Mouse (Mus musculus) hindbrain, embryonic 13.5 days (tissue): ENCODE results near the gene Col6a5. TPM values are rescaled to one million over a fixed set of nuclear protein-coding genes. Genes with fewer than 3 reads are reported as not detected.
"Not testable (repeated sequence)": the region's sequence is repeated elsewhere in the genome, so short reads cannot be mapped to it uniquely, and the experiment has no call there.

Experiments
- ATAC-seq: fragments of 200-750 bp; cut with Nextera tagmentation; 2 replicates; pipeline ENCODE4 v1.8.0; 2017; ENCODE audit warnings: moderate TSS enrichment; ENCODE audit not compliant: low FRiP score
- H3K27ac ChIP-seq: fragments of 300-500 bp; sonication (generic); 2 replicates; pipeline ENCODE4 v1.5.1; 2015; ENCODE audit warnings: inconsistent platforms, mild to moderate bottlenecking, moderate library complexity
- H3K27me3 ChIP-seq: fragments of 300-500 bp; sonication (generic); 2 replicates; pipeline ENCODE4 v1.6.1; 2015; ENCODE audit warnings: mild to moderate bottlenecking, inconsistent platforms
- H3K36me3 ChIP-seq: fragments of 300-500 bp; sonication (generic); 2 replicates; pipeline ENCODE4 v1.6.1; 2015; ENCODE audit warnings: mild to moderate bottlenecking, inconsistent platforms
- H3K4me1 ChIP-seq: fragments of 300-500 bp; sonication (generic); replicated peaks from 2 replicates; pipeline ENCODE4 v1.6.1; 2015; ENCODE audit warnings: inconsistent platforms
- H3K4me2 ChIP-seq: fragments of 300-500 bp; sonication (generic); 2 replicates; pipeline ENCODE4 v1.6.1; 2015; ENCODE audit warnings: inconsistent platforms, mild to moderate bottlenecking, moderate library complexity
- H3K4me3 ChIP-seq: fragments of 300-500 bp; sonication (generic); 2 replicates; pipeline ENCODE4 v1.5.1; 2015; ENCODE audit warnings: mild to moderate bottlenecking, inconsistent platforms
- H3K9ac ChIP-seq: fragments of 300-500 bp; sonication (generic); 2 replicates; pipeline ENCODE4 v1.6.1; 2015; ENCODE audit warnings: mild to moderate bottlenecking, inconsistent platforms
- H3K9me3 ChIP-seq: fragments of 300-500 bp; sonication (generic); 2 replicates; pipeline ENCODE4 v1.6.1; 2016; ENCODE audit warnings: inconsistent platforms
- WGBS: fragments of 180-500 bp; shearing (Covaris S2); methylation state at CpG from one replicate; pipeline ENCODE4 v1.1.7; 2015; 5-methylcytosine and 5-hydroxymethylcytosine counted together
- polyA plus RNA-seq: library from polyadenylated mRNA; unstranded; fragments of >200 nt; fragmentation: Nextera tagmentation; extraction: Ambion mirVana; gene quantifications from 2 replicates; pipeline ENCODE4 v1.2.1, GENCODE M21; 2015

Gene Col6a5
- polyA plus RNA-seq, 1 experiment from 2014 or later, result not detected

DNA sequence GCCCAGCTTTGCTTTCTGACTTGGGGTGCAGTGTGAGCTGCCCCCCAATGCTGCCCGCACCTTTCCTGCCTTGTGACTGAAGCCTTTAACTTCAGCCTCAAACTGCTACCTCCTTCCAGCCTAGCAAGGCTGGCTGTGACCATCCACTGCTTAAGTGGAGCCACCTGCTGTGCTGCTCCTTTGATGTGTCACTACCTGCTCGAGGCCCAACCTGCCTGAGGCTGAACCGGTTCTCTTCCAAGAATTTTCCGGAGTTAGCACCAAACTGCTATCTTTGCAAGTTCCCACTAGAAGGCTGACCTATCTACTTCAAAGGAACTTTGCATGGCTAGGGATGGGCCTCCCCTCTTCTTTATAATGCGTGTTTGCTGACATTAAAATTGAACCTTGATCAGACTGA is 119.1 kb downstream of the Col6a5 start:
- H3K27me3 ChIP-seq, H3K36me3 ChIP-seq, H3K9me3 ChIP-seq, H3K4me3 ChIP-seq, H3K4me2 ChIP-seq, H3K9ac ChIP-seq, H3K27ac ChIP-seq, H3K4me1 ChIP-seq, ATAC-seq: not testable (repeated sequence)
- WGBS, result 64% methylated on average over 5 of the region's 5 CpGs

DNA sequence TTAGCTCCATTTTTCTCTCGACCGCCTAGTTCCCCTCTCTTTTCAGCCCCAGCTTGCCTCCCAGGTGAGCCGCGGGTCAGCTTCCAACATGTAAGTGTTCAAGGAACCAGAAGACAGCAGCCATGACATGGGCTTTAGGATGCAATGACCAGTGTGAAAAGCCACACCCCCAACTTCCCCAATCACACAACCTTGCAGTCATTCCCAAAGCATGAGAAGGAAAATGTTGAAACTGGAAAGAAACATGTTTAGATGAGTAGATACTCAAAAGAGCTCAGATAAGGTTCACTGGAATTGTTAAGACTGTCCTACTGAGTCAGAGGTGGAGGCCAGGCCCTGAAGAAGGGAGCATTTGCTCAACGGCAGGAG is 121.3 kb downstream of the Col6a5 start:
- 84% methylated on average over 5 of the region's 5 CpGs for WGBS
- H3K27ac ChIP-seq, result no peak overlapping the region
- no peak for ATAC-seq
- H3K27me3 ChIP-seq, result no peaks in the 10 kb centered on the region
- H3K4me1 ChIP-seq, result no peaks in the 10 kb centered on the region
- H3K9ac ChIP-seq, result no peak overlapping the region
- no peaks in the 10 kb centered on the region for H3K9me3 ChIP-seq
- no peak overlapping the region for H3K4me3 ChIP-seq
- no peaks in the 10 kb centered on the region for H3K36me3 ChIP-seq
- H3K4me2 ChIP-seq, result no peak overlapping the region

DNA sequence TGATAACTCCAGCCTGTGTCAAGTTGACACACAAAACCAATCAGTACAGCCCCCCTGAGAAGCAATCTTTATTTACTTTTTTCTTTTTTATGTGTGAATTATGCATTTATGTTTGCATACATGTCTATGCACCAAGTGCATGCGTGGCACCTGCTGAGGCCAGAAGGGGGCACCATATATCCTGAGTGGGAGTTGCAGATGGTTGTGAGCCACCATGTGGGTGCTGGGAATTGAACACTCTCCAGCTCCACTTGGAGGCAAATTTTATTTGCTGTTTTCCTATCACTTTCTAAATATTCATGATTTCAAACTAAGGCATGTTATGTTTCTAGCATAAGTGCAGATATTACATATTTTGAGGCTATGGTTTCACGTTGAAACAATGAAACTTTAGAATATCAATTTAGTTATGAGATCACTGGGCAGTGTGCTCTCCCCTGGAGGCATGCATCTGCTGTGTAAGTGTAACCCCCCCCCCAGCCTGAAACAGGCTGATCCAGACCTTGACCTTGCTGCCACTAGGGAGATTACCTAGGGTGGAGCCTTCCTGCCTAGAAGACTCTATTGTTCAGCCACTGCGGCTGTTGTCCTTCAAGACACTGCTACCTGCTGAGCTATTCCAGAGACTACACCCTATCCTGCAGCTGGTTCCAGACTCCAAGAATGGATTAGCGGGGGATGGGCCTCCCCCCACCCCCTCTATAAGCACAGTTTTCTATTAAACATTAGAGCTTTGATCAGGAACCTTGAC is 121.9 kb downstream of the Col6a5 start:
- no peaks in the 10 kb centered on the region for H3K36me3 ChIP-seq
- ATAC-seq, result no peak
- WGBS, result 80% methylated on average over 4 of the region's 4 CpGs

DNA sequence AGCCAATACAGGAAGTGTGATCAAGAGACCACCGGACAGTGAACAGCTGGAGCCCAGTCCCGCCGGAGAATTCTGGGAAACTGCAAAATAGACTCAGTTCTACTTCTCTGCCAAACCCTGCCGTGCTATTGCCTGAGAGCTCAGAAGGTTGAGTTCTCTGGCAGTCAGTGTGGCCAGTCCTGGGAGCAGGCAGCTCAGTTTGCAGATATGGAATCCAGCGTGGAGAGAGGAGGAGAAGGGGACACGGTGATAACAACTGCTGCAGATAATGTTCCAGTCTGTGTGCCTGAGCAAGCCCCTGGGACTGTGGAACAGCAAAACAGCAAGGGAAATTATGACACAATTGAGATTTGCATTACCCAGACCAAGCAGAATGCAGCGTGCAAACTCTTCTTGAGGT is 124.9 kb downstream of the Col6a5 start:
- WGBS, result 76% methylated on average over 7 of the region's 7 CpGs
- H3K36me3 ChIP-seq, result no peaks in the 10 kb centered on the region
- no peak overlapping the region for H3K9ac ChIP-seq
- no peak for ATAC-seq
- no peak overlapping the region for H3K27ac ChIP-seq
- no peak overlapping the region for H3K4me2 ChIP-seq
- no peaks in the 10 kb centered on the region for H3K4me1 ChIP-seq
- H3K27me3 ChIP-seq, result no peaks in the 10 kb centered on the region
- H3K4me3 ChIP-seq, result no peak overlapping the region
- H3K9me3 ChIP-seq, result no peaks in the 10 kb centered on the region

More for the DNA sequence above, 121.9 kb downstream of the Col6a5 start:
- Histone ChIP-seq H3K27ac (no peak overlapping the region), H3K4me2 (no peak overlapping the region), H3K9ac (no peak overlapping the region), H3K27me3 (no peaks in the 10 kb centered on the region), H3K4me3 (no peak overlapping the region), H3K9me3 (no peaks in the 10 kb centered on the region), H3K4me1 (no peaks in the 10 kb centered on the region)

DNA sequence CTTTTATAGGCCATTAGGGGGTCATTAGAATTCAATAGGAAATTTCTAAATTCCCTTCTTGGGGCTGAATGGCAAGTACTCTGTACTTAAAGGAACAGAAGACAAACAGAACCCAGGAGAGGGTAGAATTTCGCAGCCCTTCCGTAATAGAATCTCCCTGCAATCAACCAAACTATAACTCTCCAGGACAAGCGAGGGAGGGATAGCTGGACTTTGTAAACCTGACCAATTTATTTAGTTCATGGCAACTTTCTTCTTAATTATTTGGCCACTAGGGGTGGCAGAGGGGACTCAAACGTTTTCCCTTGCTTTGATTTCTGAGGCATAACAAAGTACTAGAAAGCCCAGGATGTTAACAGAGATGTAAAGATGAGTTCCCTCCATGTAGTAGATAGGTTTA is 125.6 kb downstream of the Col6a5 start:
- WGBS, result 53% methylated on average over 4 of the region's 4 CpGs
- no peak overlapping the region for H3K4me3 ChIP-seq
- no peak overlapping the region for H3K27ac ChIP-seq
- no peaks in the 10 kb centered on the region for H3K27me3 ChIP-seq
- H3K4me2 ChIP-seq, result no peak overlapping the region
- no peak for ATAC-seq
- no peaks in the 10 kb centered on the region for H3K4me1 ChIP-seq
- H3K36me3 ChIP-seq, result no peaks in the 10 kb centered on the region
- H3K9me3 ChIP-seq, result no peaks in the 10 kb centered on the region
- no peak overlapping the region for H3K9ac ChIP-seq

DNA sequence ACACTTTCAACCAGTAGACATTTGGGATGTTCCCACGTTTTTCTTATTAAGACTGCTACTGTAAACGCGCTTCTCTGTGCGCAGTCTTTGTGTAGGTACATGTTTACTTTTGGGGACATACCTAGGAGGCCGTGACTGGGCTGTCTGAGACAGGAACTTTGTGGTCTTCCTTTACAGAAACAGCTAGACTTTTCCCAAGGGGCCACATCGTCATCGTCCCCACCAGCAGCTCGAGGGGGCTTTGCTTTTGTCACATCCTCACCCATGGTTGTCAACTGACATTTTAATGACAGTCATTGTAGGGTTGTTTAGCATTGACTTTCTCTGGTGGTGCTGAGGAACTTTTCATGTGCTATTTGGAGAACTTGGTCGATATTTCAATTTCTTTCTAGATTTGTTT is 129.2 kb downstream of the Col6a5 start:
- ATAC-seq, result no peak
- H3K27ac ChIP-seq, result no peak overlapping the region
- no peaks in the 10 kb centered on the region for H3K9me3 ChIP-seq
- no peak overlapping the region for H3K9ac ChIP-seq
- H3K4me1 ChIP-seq, result peaks cover 6% of the 10 kb centered on the region
- H3K4me2 ChIP-seq, result no peak overlapping the region
- peaks cover 11% of the 10 kb centered on the region for H3K27me3 ChIP-seq
- no peak overlapping the region for H3K4me3 ChIP-seq
- WGBS, result 92% methylated on average over 9 of the region's 9 CpGs
- H3K36me3 ChIP-seq, result no peaks in the 10 kb centered on the region

DNA sequence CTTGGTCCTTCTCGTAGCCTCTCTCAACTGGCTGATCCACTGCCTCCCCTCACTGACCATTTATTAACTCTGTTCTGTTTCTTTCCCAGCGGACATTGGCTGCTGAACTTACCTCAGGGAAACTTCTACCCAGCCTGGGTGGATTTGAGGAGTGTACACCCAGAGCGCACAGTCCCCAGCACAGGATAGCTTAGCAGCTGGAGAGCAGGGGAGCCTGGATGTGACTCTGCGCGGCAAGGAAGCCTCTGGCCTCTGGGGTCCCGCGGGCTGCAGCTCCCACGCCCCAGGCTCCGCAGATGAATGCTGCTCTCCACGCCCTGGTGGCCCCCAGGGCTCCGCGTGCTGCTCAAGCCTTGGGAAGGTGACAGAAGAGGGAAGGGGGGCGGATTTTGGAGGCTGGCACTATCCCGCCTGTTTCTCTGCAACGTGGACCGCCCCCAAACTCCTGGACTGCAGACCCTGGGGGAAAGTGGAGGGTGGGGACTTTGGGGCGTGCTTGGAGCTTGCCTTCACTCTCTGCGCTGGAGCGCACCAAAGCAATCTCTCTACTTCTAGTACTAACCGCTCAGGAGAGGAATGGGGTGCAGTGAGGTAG is 132.6 kb downstream of the Col6a5 start, which contains the start of gene Col6a6:
Gene Col6a6, minus strand, starts transcription at position 370 of the 595 bp plus-strand sequence.
- Histone ChIP-seq H3K27me3 (peaks cover 11% of the 10 kb centered on the region), H3K27ac (no peak within 1 kb of the TSS), H3K4me1 (peaks cover 6% of the 10 kb centered on the region), H3K4me3 (no peak within 1 kb of the TSS), H3K36me3 (no peaks in the 10 kb centered on the region), H3K9ac (no peak within 1 kb of the TSS), H3K4me2 (peak within 1 kb of the TSS; percentile 16; the same call in 1 of the 2 replicates), H3K9me3 (no peaks in the 10 kb centered on the region)
- ATAC-seq, result no peak
- WGBS, result 20% methylated on average over 20 of the region's 20 CpGs

DNA sequence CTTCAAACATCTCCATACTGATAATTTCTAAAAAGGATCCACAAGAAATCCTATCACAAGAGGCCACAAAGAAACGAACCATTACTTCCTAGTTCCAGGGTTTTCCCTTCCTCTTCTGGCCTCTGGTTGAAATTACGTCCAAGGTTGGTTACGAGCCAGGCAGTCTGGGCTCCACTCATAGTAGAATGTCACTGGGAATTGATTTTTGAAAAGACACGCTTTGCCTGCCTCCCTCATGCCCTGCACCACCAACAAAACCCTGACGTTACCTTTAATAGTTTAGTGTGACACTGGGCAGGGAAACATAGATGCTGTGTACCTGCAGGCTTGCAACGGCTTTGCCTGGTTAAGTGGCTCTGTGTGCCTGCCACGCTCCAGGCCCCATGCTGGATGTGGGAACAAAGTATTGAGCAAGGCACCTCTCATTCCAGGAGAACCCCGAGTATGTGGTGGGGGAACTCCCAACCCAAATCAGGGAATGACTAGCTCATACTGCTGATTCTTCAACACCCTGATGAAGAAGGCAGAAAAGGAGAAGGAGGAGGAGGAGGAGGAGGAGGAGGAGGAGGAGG is 133.3 kb downstream of the Col6a5 start:
- Histone ChIP-seq H3K4me2 (no peak overlapping the region), H3K4me1 (peaks cover 6% of the 10 kb centered on the region), H3K27ac (no peak overlapping the region), H3K9me3 (no peaks in the 10 kb centered on the region), H3K27me3 (peaks cover 11% of the 10 kb centered on the region), H3K9ac (no peak overlapping the region), H3K36me3 (no peaks in the 10 kb centered on the region), H3K4me3 (no peak overlapping the region)
- no peak for ATAC-seq
- WGBS, result 78% methylated on average over 8 of the region's 8 CpGs

DNA sequence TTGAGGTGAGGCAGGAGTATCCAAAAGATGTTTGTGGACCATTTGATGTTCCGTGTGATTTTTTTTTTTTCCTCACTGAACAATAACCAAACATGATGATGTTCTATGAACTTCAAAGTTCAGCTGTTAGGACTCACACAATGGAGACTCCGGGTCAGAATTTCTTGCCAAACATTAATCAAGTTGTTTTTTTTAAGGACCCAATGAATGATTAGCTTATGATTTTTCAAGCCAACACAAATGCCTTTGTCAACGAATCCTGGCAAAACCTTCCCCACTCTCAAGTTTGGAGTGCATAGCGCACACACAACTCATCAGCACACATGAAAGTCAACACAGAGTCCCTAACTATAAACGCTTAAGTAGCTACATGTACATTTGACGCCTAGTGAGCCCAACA is 139.7 kb downstream of the Col6a5 start:
- H3K9ac ChIP-seq, result no peak overlapping the region
- no peaks in the 10 kb centered on the region for H3K27me3 ChIP-seq
- ATAC-seq, result no peak
- no peak overlapping the region for H3K4me2 ChIP-seq
- H3K4me1 ChIP-seq, result no peaks in the 10 kb centered on the region
- WGBS, result 95% methylated on average over 6 of the region's 6 CpGs
- no peak overlapping the region for H3K4me3 ChIP-seq
- no peaks in the 10 kb centered on the region for H3K36me3 ChIP-seq
- no peaks in the 10 kb centered on the region for H3K9me3 ChIP-seq
- H3K27ac ChIP-seq, result no peak overlapping the region

DNA sequence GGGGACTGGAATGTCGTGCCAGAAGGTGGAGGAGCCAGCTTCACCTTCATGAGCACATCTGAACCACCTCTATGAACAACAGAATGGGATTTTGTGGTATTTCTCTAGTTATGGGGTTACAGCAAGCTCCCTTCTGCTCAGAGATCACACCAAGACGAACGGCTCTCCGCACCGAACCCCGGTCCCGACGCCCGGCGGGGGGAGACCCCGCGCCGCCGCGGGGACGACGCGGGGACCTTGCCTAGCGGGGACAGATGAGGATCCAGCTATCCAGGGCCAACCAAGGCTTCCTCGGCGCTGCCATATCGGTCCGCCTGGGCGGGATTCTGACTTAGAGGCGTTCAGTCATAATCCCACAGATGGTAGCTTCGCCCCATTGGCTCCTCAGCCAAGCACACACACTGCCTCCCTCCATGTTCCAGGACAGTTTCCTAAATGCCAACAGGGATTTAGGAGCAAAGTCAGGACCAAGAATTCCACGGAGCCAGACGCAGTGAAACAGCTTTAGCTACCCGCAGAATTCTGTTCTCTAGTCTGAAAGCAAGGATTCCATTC is 141.2 kb downstream of the Col6a5 start:
- no peak overlapping the region for H3K4me3 ChIP-seq
- no peaks in the 10 kb centered on the region for H3K9me3 ChIP-seq
- 78% methylated on average over 29 of the region's 29 CpGs for WGBS
- H3K4me1 ChIP-seq, result no peaks in the 10 kb centered on the region
- no peak overlapping the region for H3K4me2 ChIP-seq
- no peaks in the 10 kb centered on the region for H3K36me3 ChIP-seq
- ATAC-seq, result no peak
- H3K9ac ChIP-seq, result no peak overlapping the region
- no peak overlapping the region for H3K27ac ChIP-seq
- H3K27me3 ChIP-seq, result no peaks in the 10 kb centered on the region

DNA sequence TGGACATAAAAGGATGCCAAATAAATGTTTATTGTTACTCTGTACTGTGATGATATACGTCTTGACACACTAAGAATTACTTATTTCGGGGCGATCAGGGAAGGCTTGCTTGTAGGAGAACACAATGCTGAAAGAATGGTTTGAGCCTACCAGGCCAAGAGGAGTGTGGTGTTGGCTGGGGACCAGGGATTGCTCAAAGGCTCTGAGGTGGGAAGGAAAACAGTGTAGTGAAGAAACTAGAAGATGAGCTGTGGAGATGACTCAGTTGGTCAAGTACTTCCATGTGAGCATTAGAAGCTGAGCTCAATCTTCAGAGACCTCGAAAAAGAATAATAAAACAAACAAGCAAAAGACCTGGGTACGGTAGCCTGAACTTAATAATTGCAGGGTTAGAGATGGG is 146.0 kb downstream of the Col6a5 start:
- H3K36me3 ChIP-seq, result no peaks in the 10 kb centered on the region
- ATAC-seq, result no peak
- H3K27me3 ChIP-seq, result no peaks in the 10 kb centered on the region
- H3K27ac ChIP-seq, result no peak overlapping the region
- WGBS, result 86% methylated on average over 5 of the region's 5 CpGs
- H3K4me1 ChIP-seq, result peaks cover 8% of the 10 kb centered on the region; the same call in 1 of the 2 replicates
- no peaks in the 10 kb centered on the region for H3K9me3 ChIP-seq
- H3K9ac ChIP-seq, result no peak overlapping the region
- no peak overlapping the region for H3K4me2 ChIP-seq
- no peak overlapping the region for H3K4me3 ChIP-seq

DNA sequence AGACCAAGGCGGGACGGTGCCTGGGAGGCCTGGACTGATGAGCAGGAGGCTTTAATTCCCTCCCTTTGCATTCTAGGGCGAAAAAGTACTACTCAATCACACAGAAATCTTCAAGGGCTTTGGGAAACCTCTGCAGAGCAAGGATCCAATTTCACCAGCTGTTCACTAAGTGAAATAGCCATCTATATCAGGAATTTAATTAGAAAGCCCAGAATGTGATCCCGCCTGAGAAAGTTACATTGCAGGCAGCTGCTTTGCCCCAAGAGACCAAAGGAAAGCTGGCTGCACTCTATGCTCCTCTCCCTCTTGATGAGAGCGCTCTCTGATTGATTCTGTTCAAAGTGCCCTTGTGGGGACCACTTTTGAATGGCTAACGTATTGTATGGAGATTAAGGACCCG is 149.0 kb downstream of the Col6a5 start:
- WGBS, result 58% methylated on average over 7 of the region's 7 CpGs
- Histone ChIP-seq H3K36me3 (no peaks in the 10 kb centered on the region), H3K27me3 (no peaks in the 10 kb centered on the region), H3K4me1 (peaks cover 8% of the 10 kb centered on the region; the same call in 1 of the 2 replicates), H3K9me3 (no peaks in the 10 kb centered on the region), H3K4me2 (no peak overlapping the region), H3K4me3 (no peak overlapping the region), H3K27ac (0 out of 2 replicates have a peak overlapping the region, but pooled peaks have one; percentile 26), H3K9ac (no peak overlapping the region)
- no peak for ATAC-seq
